Mouse (Mus musculus): Measurements from ENCODE around the gene Nr2e3.

- TF ChIP-seq POLR2A (IDR thresholded peaks at IDR 0.05; ENCODE audit: control insufficient read depth, extremely low read depth, insufficient read depth, low read length, poor library complexity) (no peak), CTCF (IDR thresholded peaks at IDR 0.05; ENCODE audit: borderline replicate concordance, control insufficient read depth, extremely low read depth, insufficient read depth, low read length, poor library complexity) (no peak)
Observed at GRCm38 (mm10) chr9:59971263-59971662, 10.8 kb upstream of the Nr2e3 start.

All from thymus, adult 2 months (tissue).